Mouse (Mus musculus): Measurements from ENCODE around the gene Col6a5. TPM values are rescaled to one million over a fixed set of nuclear protein-coding genes. Genes with fewer than 3 reads are reported as not detected.
A peak's percentile ranks its signal among the peaks of the same experiment; 100 is the strongest.
"Not testable (repeated sequence)": the region's sequence is repeated elsewhere in the genome, so short reads cannot be mapped to it uniquely, and the experiment has no call there.

Gene Col6a5
- polyA plus RNA-seq, 1 experiment: 0.39 TPM

DNA sequence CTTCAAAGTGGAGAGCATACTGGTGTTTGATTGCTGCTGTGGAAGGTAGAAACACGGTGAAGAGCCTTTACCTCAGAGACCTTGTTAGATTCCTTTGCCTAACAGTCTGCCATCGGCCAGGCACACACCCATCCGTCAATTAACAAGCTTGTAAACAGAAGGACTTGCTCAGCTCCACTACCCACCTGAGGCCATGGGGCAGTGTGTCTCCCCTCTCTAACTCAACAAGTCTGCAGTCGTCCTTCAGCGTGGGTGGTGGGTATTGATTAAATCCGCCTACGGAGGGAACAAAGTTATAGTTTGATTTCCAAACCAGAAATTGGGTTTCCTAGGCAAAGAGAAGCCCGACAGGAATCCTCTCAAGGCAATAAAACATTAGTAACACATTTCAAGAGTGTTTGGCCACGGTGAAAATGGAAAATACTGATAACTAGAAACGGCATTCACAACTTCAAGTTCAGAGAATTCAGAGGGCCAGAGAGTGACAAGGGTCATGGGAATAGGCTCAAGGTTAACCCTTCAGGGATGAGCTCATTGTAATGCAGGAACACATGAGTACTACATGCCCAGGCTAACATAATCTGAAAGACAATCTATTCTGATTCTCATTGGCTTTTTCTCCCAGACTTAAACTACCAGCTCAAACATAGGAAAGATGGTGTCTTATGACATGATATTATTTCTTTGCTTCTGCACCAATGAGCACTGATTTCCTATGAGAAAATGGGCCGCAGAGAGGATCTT lies 81.9 kb downstream of the Col6a5 start:
- H3K4me3 ChIP-seq (ENCODE audit: insufficient read depth, low read length): no peak overlapping the region
- H3K27ac ChIP-seq (ENCODE audit: insufficient read depth, low read length): no peak overlapping the region
- H3K4me1 ChIP-seq (ENCODE audit: control insufficient read depth, insufficient read depth, low read length): no peaks in the 10 kb centered on the region
- TF ChIP-seq POLR2A (IDR thresholded peaks at IDR 0.05; ENCODE audit: low read depth, low read length) (no peak), CTCF (IDR thresholded peaks at IDR 0.05; ENCODE audit: borderline replicate concordance, insufficient read depth, low read length) (no peak)

DNA sequence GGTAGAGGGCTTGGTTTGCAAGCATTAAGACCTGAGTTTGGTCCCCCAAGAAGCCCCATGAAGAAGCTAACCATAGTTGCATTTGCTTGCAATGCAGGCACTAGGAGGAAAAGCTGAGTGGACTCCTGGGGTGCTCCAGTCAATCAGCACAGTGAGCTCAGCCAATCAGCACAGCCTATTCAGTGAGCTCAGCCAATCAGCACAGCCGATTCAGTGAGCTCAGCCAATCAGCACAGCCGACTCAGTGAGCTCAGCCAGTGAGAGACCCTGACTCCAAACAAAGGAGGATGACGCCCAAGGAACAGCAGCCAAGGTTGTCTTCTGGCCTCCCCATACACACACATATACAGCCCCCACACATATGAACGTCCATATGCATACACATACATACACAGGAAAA lies 84.3 kb downstream of the Col6a5 start:
- TF ChIP-seq CTCF (IDR thresholded peaks at IDR 0.05; ENCODE audit: borderline replicate concordance, insufficient read depth, low read length) (no peak), POLR2A (IDR thresholded peaks at IDR 0.05; ENCODE audit: low read depth, low read length) (no peak)
- H3K4me1 ChIP-seq (ENCODE audit: control insufficient read depth, insufficient read depth, low read length): no peaks in the 10 kb centered on the region
- H3K27ac ChIP-seq (ENCODE audit: insufficient read depth, low read length): no peak overlapping the region
- H3K4me3 ChIP-seq (ENCODE audit: insufficient read depth, low read length): no peak overlapping the region

DNA sequence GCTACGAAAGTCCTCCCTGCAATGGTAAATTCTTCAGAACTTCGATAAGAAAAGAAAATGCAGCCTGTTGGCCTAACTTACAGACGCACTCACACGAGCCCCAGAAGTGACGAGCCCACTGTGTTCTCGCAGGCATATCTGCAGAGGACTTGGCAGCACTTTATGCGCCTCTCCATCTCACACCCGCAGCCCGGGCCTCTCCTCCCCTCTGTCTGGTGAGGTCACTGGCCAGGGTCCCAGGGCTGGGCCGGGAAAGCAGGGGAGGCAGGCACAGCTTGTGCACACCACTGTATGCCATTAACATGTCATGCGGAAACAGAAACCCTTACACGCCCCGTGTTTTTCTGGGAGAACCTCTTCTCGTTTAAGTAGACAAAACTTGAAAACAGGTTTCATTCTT lies 88.8 kb downstream of the Col6a5 start:
- Histone ChIP-seq H3K27ac (ENCODE audit: insufficient read depth, low read length) (no peak overlapping the region), H3K4me1 (ENCODE audit: control insufficient read depth, insufficient read depth, low read length) (peaks cover 4% of the 10 kb centered on the region; the same call in 1 of the 2 replicates), H3K4me3 (ENCODE audit: insufficient read depth, low read length) (no peak overlapping the region)
- TF ChIP-seq CTCF (IDR thresholded peaks at IDR 0.05; ENCODE audit: borderline replicate concordance, insufficient read depth, low read length): no peak
- no peak for TF ChIP-seq POLR2A (IDR thresholded peaks at IDR 0.05; ENCODE audit: low read depth, low read length)

DNA sequence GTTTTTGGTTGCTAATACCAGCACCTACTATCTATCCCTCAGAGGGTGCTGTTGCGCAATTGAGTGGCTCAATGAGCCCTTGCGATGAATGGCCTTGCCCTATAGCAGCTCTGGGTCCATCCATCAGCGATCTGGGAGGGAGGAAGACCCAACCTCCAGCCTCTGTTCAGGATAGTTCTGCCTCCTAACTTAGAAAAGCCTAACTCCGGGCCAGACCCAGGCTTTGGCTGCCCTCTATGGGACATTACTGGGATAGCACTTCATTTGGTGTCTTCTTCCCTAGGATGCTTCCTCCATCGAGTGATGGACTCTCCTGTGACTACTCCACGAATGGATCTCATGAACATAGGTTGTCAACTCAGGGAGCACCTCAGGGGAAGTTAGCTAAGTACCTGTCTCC lies 102.7 kb downstream of the Col6a5 start:
- no peak overlapping the region for H3K4me3 ChIP-seq (ENCODE audit: insufficient read depth, low read length)
- TF ChIP-seq POLR2A (IDR thresholded peaks at IDR 0.05; ENCODE audit: low read depth, low read length) (no peak), CTCF (IDR thresholded peaks at IDR 0.05; ENCODE audit: borderline replicate concordance, insufficient read depth, low read length) (peak; percentile 38; the same call in 1 of the 2 replicates)
- H3K4me1 ChIP-seq (ENCODE audit: control insufficient read depth, insufficient read depth, low read length): peaks cover 4% of the 10 kb centered on the region; the same call in 1 of the 2 replicates
- no peak overlapping the region for H3K27ac ChIP-seq (ENCODE audit: insufficient read depth, low read length)

DNA sequence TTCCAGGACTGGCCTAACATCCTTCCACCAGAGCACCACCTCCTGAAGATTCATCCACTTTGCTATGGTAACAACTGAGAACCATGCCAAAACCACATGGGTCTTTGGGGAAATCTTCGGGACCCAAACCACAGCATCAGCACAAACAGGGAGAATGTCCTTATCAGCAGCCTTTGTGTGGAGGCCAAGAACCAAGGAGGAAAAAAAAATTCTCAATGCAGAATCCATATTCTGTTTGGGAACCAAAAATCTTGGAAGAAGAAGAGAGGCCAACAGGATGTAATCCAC lies 107.7 kb downstream of the Col6a5 start:
- no peak overlapping the region for H3K4me3 ChIP-seq (ENCODE audit: insufficient read depth, low read length)
- TF ChIP-seq POLR2A (IDR thresholded peaks at IDR 0.05; ENCODE audit: low read depth, low read length): no peak
- no peak overlapping the region for H3K27ac ChIP-seq (ENCODE audit: insufficient read depth, low read length)
- peaks cover 4% of the 10 kb centered on the region; the same call in 1 of the 2 replicates for H3K4me1 ChIP-seq (ENCODE audit: control insufficient read depth, insufficient read depth, low read length)

DNA sequence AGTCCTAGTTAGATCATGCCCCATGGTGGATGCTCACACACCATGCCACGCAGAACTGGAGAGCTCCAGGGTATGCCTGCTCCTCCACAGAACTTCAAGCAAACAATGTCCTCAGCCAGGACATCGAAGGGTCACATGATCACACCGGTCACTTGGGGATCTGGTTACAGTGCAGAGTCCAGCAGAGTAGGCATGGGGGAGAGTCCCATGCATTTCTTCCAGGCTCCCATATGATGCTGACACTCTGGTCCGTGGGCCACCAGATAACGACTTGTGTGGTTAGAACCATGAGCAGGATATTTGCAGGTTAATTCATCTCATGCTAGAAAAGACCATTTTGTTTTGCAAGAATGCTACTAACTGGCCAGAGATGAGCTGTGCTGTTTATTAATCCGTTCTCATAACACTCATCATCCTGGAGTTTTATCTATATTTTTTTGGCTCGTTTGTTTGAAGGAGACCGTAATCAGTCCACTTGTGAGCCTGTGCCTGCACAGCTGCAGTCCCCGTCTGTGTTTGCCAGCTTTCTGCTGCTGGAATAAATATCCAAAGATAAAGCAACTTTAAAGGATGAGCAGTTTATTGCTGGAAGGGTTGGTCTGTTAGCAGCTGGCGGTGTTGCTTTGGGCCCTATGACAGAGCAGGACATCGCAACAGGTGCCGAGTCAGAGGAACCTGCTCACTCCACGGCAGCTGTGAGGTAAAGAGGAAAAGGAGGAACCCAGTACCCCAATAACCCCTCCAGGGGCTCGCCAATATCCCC lies 108.2 kb downstream of the Col6a5 start:
- Histone ChIP-seq H3K27ac (ENCODE audit: insufficient read depth, low read length) (no peak overlapping the region), H3K4me1 (ENCODE audit: control insufficient read depth, insufficient read depth, low read length) (peaks cover 4% of the 10 kb centered on the region; the same call in 1 of the 2 replicates), H3K4me3 (ENCODE audit: insufficient read depth, low read length) (no peak overlapping the region)
- no peak for TF ChIP-seq POLR2A (IDR thresholded peaks at IDR 0.05; ENCODE audit: low read depth, low read length)
- no peak for TF ChIP-seq CTCF (IDR thresholded peaks at IDR 0.05; ENCODE audit: borderline replicate concordance, insufficient read depth, low read length)

DNA sequence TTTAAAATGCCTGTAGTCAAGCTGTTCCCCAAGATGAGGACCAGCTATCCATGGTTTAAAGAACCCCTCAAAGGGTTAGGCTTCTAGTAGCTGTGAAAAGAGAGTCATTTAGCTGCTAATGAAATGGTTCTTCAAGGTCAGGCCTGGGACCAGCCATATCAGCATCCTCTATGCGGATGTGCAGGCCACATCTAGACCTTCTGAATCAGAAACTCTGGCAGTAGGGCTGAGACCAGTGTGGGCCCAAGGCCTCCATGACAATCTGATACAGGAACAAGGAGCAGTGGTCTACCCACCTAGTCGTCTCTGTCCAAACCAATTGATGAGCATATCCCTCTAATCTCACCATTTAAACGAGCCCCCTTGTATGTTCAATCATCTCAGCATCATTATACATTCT lies 109.4 kb downstream of the Col6a5 start:
- Histone ChIP-seq H3K4me3 (ENCODE audit: insufficient read depth, low read length) (no peak overlapping the region), H3K4me1 (ENCODE audit: control insufficient read depth, insufficient read depth, low read length) (peaks cover 4% of the 10 kb centered on the region; the same call in 1 of the 2 replicates), H3K27ac (ENCODE audit: insufficient read depth, low read length) (no peak overlapping the region)
- TF ChIP-seq POLR2A (IDR thresholded peaks at IDR 0.05; ENCODE audit: low read depth, low read length) (no peak), CTCF (IDR thresholded peaks at IDR 0.05; ENCODE audit: borderline replicate concordance, insufficient read depth, low read length) (no peak)

DNA sequence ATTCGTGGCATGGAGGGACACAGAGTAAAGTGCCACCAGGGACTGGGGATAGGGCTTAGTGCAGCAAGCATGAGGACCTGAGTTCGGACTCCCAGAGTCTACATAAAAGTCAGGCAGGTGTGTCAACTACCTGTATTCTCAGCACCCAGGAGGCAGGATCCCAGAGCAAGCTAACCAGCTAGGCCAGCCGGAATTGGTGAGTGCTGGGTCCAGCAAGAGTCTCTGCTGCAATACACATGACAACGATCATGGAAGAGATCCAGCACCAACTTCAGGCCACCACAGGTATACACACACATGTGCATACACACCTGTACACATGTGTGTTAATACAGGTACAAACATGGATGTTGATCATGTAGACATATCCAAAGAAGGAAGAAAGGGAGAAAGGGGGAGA lies 112.0 kb downstream of the Col6a5 start:
- H3K27ac ChIP-seq (ENCODE audit: insufficient read depth, low read length): no peak overlapping the region
- no peak overlapping the region for H3K4me3 ChIP-seq (ENCODE audit: insufficient read depth, low read length)
- H3K4me1 ChIP-seq (ENCODE audit: control insufficient read depth, insufficient read depth, low read length): peaks cover 7% of the 10 kb centered on the region; the same call in 1 of the 2 replicates
- TF ChIP-seq POLR2A (IDR thresholded peaks at IDR 0.05; ENCODE audit: low read depth, low read length): no peak
- no peak for TF ChIP-seq CTCF (IDR thresholded peaks at IDR 0.05; ENCODE audit: borderline replicate concordance, insufficient read depth, low read length)

DNA sequence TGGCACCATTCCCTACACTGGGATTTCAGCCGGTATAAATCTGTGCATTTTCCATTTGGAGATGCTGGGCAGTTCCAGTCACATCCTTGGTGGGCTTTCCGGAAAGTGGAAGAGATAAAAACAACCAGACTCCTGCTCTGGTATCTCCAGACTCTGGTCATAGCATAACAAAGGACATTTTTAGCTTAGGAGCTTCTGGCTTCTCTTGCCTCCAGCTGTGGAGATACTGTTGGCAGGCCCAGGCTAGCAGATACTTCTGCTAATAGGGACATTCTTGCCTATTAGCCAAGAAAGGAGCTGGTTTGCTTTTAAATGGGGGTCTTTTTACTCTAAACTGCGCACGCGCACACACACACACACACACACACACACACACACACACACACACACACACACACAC lies 113.2 kb downstream of the Col6a5 start:
- Histone ChIP-seq H3K27ac (ENCODE audit: insufficient read depth, low read length) (no peak overlapping the region), H3K4me1 (ENCODE audit: control insufficient read depth, insufficient read depth, low read length) (peaks cover 4% of the 10 kb centered on the region; the same call in 1 of the 2 replicates), H3K4me3 (ENCODE audit: insufficient read depth, low read length) (no peak overlapping the region)
- TF ChIP-seq POLR2A (IDR thresholded peaks at IDR 0.05; ENCODE audit: low read depth, low read length) (no peak), CTCF (IDR thresholded peaks at IDR 0.05; ENCODE audit: borderline replicate concordance, insufficient read depth, low read length) (no peak)

DNA sequence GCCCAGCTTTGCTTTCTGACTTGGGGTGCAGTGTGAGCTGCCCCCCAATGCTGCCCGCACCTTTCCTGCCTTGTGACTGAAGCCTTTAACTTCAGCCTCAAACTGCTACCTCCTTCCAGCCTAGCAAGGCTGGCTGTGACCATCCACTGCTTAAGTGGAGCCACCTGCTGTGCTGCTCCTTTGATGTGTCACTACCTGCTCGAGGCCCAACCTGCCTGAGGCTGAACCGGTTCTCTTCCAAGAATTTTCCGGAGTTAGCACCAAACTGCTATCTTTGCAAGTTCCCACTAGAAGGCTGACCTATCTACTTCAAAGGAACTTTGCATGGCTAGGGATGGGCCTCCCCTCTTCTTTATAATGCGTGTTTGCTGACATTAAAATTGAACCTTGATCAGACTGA lies 119.1 kb downstream of the Col6a5 start:
- H3K4me3 ChIP-seq (ENCODE audit: insufficient read depth, low read length): not testable (repeated sequence)
- H3K4me1 ChIP-seq (ENCODE audit: control insufficient read depth, insufficient read depth, low read length): peaks cover 12% of the 10 kb centered on the region
- peak overlapping the region; percentile 83 for H3K27ac ChIP-seq (ENCODE audit: insufficient read depth, low read length)
